Mouse (Mus musculus) mature B cell (primary cell): ENCODE results near the gene Rnf19b.

Source experiments
- in situ Hi-C: fragments of 300-500 bp; cut with MboI; formaldehyde crosslinking; loops from 2 replicates; pipeline ENCODE4 v1.14.3; 2019

Rnf19b gene

GRCm38 (mm10) chr4:129119708-129120107, 61.6 kb downstream of the Rnf19b start:
- in situ Hi-C loops: no loop called here

- in situ Hi-C loops: no loop called here
Observed at GRCm38 (mm10) chr4:129120520-129121445, 62.7 kb downstream of the Rnf19b start.

GRCm38 (mm10) chr4:129121569-129122086, 63.6 kb downstream of the Rnf19b start, which contains the start of gene Hpca:
Gene Hpca, minus strand, starts transcription at chr4:129122036.
- in situ Hi-C loops: no loop called here

GRCm38 (mm10) chr4:129122107-129122506, 64.0 kb downstream of the Rnf19b start:
- in situ Hi-C loops: no loop called here

- in situ Hi-C loops: no loop called here
Observed at GRCm38 (mm10) chr4:129122719-129123118, 64.6 kb downstream of the Rnf19b start.

GRCm38 (mm10) chr4:129124652-129125146, 66.6 kb downstream of the Rnf19b start:
- in situ Hi-C loops: no loop called here

- in situ Hi-C loops: no loop called here
Observed at GRCm38 (mm10) chr4:129125736-129126451, 67.8 kb downstream of the Rnf19b start.

GRCm38 (mm10) chr4:129128582-129129338, 70.7 kb downstream of the Rnf19b start:
- in situ Hi-C loops: no loop called here

GRCm38 (mm10) chr4:129129387-129129786, 71.3 kb downstream of the Rnf19b start:
- in situ Hi-C loops: no loop called here

GRCm38 (mm10) chr4:129130149-129130548, 72.1 kb downstream of the Rnf19b start:
- in situ Hi-C loops: no loop called here

GRCm38 (mm10) chr4:129130755-129131303, 72.8 kb downstream of the Rnf19b start:
- in situ Hi-C loops: no loop called here

- in situ Hi-C loops: no loop called here
Observed at GRCm38 (mm10) chr4:129134799-129135585, 76.9 kb downstream of the Rnf19b start.
